Mouse (Mus musculus) spleen, adult 10 weeks (tissue): ENCODE results near the gene Zfp709. TPM values are rescaled to one million over a fixed set of nuclear protein-coding genes. Genes with fewer than 3 reads are reported as not detected.

Source experiments
- polyA plus RNA-seq: library from polyadenylated mRNA; stranded (reverse); fragments of 350-450 nt; fragmentation: Illumina TruSeq; extraction: RNeasy Lipid Tissue Mini Kit (QIAGEN cat#74804); gene quantifications from one replicate; pipeline ENCODE4 v1.2.3, GENCODE M21; 2015; ENCODE audit warnings: low replicate concordance; ENCODE audit not compliant: insufficient read depth

The Zfp709 gene
- polyA plus RNA-seq: 18.8 TPM

DNA sequence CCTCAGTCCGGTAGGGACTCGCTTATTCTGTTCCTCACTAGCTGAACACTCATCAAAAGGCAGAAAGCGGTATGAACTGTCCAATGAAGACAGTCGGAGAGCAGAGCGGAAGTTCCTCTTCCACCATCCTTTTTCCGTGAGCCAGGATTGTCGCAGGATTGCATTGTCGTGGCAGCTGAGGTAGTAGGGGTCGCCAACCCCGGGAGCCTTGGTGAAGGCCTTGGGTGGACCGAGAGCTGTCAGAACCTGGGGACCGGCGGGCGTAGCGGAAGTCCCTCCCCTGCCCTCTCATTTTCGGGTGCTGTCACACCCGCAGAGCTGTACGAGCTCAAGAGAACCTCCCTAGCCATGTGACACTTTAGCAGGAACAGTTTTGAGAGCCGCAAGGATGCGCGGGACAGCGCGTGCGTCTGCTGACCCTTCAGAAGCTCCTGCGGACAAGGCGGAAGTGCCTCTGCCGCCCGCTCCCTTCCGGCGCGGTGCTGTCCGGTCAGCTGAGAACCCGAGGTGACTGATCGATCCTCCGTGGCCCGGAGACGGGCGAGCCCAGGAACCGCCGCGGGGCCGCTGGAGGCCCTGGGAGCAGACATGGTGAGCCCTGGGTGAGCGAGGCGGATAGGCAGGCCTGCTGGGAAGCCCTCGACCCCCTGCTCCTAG is at the start of gene Zfp709:
Zfp709 (plus strand) TSS at position 402 of the 657 bp plus-strand sequence.

DNA sequence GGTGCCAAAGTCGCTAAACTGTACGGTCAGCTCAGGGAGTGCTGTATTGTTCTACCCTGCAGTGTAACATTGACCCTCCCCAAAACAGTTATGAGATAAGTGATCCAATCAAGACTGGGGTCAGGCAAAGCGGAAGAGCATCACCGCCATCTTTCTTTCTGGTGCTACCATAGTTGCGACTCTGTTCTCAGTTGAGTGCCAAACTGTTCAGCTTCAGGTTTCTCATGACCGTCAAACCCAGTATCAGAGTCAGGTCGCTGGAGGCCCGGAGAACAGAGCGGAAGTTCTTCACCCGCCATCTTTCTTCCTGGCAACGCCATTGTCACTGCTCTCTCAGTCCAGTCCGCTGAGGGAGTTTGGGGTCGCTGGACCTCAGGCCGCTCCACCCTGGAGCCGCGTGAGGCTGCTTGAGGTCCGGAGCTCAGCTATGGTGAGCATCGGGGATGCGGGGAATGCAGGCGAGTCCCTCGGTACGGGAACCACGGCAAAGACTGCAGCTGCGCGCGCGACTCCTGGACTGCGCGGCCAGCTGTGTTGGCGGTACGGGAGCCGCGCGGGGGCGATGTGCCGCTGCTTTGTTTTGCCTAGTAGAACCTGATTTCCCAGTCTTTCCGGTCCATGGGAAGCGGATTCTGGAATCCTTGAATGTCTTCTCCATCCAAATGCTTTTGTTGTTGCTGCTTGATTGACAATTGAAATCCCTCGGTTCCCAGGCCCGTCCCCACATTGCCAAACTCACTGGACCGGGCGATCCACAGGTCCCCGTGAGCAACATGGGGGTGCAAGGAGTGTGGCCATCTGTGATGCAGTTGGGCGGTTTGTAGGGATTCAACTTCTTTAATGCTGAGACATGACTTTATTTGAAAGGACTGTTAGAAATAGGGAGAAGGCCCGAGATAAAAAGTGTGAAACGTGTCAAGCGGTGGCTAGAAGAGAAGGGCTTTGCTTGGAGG is 26.8 kb downstream of the Zfp709 start, which contains the start of the genes Zfp882 and Zfp617:
Zfp882 (plus strand) TSS at position 300 of the 953 bp plus-strand sequence.
Zfp617 (plus strand) TSS at position 327 of the 953 bp plus-strand sequence.

Other genes with a start within 250 kb of the Zfp709 start
- 0.22 TPM for gene Unc13a, start 210.3 kb upstream of the Zfp709 start, polyA plus RNA-seq
- 13.5 TPM for gene Jak3, start 205.7 kb upstream of the Zfp709 start, polyA plus RNA-seq
- 7.9 TPM for gene Insl3, start 192.8 kb upstream of the Zfp709 start, polyA plus RNA-seq
- 4.4 TPM for gene B3gnt3, start 180.2 kb upstream of the Zfp709 start, polyA plus RNA-seq
- gene Fcho1, start 156.3 kb upstream of the Zfp709 start, polyA plus RNA-seq: 65.2 TPM
- gene Zfp882, start 26.6 kb downstream of the Zfp709 start, polyA plus RNA-seq: 13.7 TPM
- gene Zfp617, start 26.6 kb downstream of the Zfp709 start, polyA plus RNA-seq: 46.6 TPM
- 56.0 TPM for gene Zfp961, start 69.0 kb downstream of the Zfp709 start, polyA plus RNA-seq
- 35.6 TPM for gene Cyp4f18, start 127.6 kb downstream of the Zfp709 start, polyA plus RNA-seq
- 0.08 TPM for gene Olfr372, start 159.2 kb downstream of the Zfp709 start, polyA plus RNA-seq
- gene Olfr373, start 201.2 kb downstream of the Zfp709 start, polyA plus RNA-seq: not detected
- gene Olfr374, start 225.0 kb downstream of the Zfp709 start, polyA plus RNA-seq: 0.10 TPM